Mouse (Mus musculus): ENCODE measurements at regions not wholly inside any gene's neighbourhood (a gene's known extent, or its start where the extent isn't known, plus 50 kb on each side); places are given as distances from the start of the nearest gene placed in this dataset.

DNA sequence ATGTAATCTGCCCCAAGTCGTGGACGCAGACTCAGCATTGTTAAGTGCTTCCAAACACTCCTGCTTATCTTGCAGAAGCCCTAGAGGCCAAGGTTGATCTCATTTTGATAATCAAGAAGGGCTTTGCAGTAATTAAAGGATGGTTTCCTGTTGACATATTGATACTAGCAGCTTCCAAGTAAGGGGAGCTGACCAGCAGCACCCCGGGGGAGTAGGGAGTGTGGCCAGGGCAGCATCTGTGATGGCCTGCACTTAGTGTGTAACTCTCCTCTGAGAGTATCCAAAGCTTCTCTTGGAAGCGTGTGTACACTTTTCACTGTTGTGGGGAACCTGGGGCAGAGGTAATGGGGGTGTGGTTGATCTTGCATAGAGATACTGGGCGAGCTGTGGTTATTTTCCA is 198.1 kb downstream of the Ttc32 start:
- TF ChIP-seq POLR2A (IDR thresholded peaks at IDR 0.05; ENCODE audit: low read depth, low read length) (no peak), CTCF (IDR thresholded peaks at IDR 0.05; ENCODE audit: extremely low read depth, insufficient read depth, insufficient read length, insufficient replicate concordance) (no peak)
